Mouse (Mus musculus) brain, embryonic 18.5 days (tissue): ENCODE measurements around the gene Map6.

Source experiments
- DNase-seq: peaks from one replicate; pipeline ENCODE4 v3.0.0-alpha.2; 2012; ENCODE audit warnings: low read depth, low spot score

Map6 gene

GRCm38 (mm10) chr7:99264597-99264996, 2.6 kb upstream of the Map6 start:
- DNase-seq = no peak

GRCm38 (mm10) chr7:99267897-99268505, 754 bp downstream of the Map6 start:
- peak; percentile 73 for DNase-seq

GRCm38 (mm10) chr7:99268506-99268900, 1.3 kb downstream of the Map6 start:
- DNase-seq = no peak

GRCm38 (mm10) chr7:99268951-99269945, 2.0 kb downstream of the Map6 start:
- no peak for DNase-seq

GRCm38 (mm10) chr7:99271630-99272029, 4.4 kb downstream of the Map6 start:
- DNase-seq = no peak

- DNase-seq = no peak
Measured at GRCm38 (mm10) chr7:99275131-99275530, 7.9 kb downstream of the Map6 start.

- DNase-seq = no peak
Measured at GRCm38 (mm10) chr7:99276679-99277078, 9.4 kb downstream of the Map6 start.

GRCm38 (mm10) chr7:99278309-99278708, 11.1 kb downstream of the Map6 start:
- no peak for DNase-seq

- DNase-seq = no peak
Measured at GRCm38 (mm10) chr7:99279586-99279985, 12.3 kb downstream of the Map6 start.

- no peak for DNase-seq
Measured at GRCm38 (mm10) chr7:99287287-99287686, 20.0 kb downstream of the Map6 start.

GRCm38 (mm10) chr7:99290008-99290407, 22.8 kb downstream of the Map6 start:
- DNase-seq = no peak

GRCm38 (mm10) chr7:99290925-99291324, 23.7 kb downstream of the Map6 start:
- DNase-seq = no peak

- no peak for DNase-seq
Measured at GRCm38 (mm10) chr7:99294198-99294780, 27.0 kb downstream of the Map6 start.

GRCm38 (mm10) chr7:99295104-99295503, 27.9 kb downstream of the Map6 start:
- DNase-seq = no peak

GRCm38 (mm10) chr7:99300650-99301175, 33.5 kb downstream of the Map6 start:
- DNase-seq = no peak

GRCm38 (mm10) chr7:99304029-99304428, 36.8 kb downstream of the Map6 start:
- DNase-seq = no peak

GRCm38 (mm10) chr7:99304949-99305372, 37.7 kb downstream of the Map6 start:
- no peak for DNase-seq

GRCm38 (mm10) chr7:99305688-99306087, 38.4 kb downstream of the Map6 start:
- no peak for DNase-seq

- DNase-seq = no peak
Measured at GRCm38 (mm10) chr7:99306640-99307039, 39.4 kb downstream of the Map6 start.

- DNase-seq = no peak
Measured at GRCm38 (mm10) chr7:99311433-99311832, 44.2 kb downstream of the Map6 start.

- no peak for DNase-seq
Measured at GRCm38 (mm10) chr7:99312058-99312457, 44.8 kb downstream of the Map6 start.

GRCm38 (mm10) chr7:99312671-99313143, 45.5 kb downstream of the Map6 start:
- peak; percentile 61 for DNase-seq
